Mouse (Mus musculus) MEL (cell line): ENCODE measurements around the gene Foxc2.

ENCODE experiments used
- CTCF ChIP-seq, 3 experiments: IDR thresholded peaks in 2 of 3; conservative IDR thresholded peaks in 1 of 3; 2 replicates each; pipeline ENCODE4 v1.5.1; 2011 to 2012; ENCODE audit warnings: low read length in 3 of 3, low read depth in 2 of 3, mild to moderate bottlenecking in 2 of 3, improper control_type of control experiment in 1 of 3, inconsistent platforms in 1 of 3, mixed read lengths in 1 of 3, moderate library complexity in 1 of 3; ENCODE audit not compliant: control insufficient read depth in 1 of 3, insufficient read depth in 1 of 3, poor library complexity in 1 of 3, severe bottlenecking in 1 of 3
- E2F4 ChIP-seq: IDR thresholded peaks from 2 replicates; pipeline ENCODE4 v1.6.1; 2011; ENCODE audit warnings: low read depth, low read length, improper control_type of control experiment, borderline replicate concordance
- EP300 ChIP-seq, 2 experiments: IDR thresholded peaks; 2 replicates each; pipeline ENCODE4 v1.6.1; 2011; ENCODE audit warnings: improper control_type of control experiment in 2 of 2, low read length in 2 of 2, low read depth in 1 of 2, mild to moderate bottlenecking in 1 of 2
- HCFC1 ChIP-seq: IDR thresholded peaks from 2 replicates; pipeline ENCODE4 v1.6.1; 2012; ENCODE audit warnings: low read depth, mild to moderate bottlenecking, inconsistent platforms, low read length, improper control_type of control experiment, moderate library complexity
- MAFK ChIP-seq: IDR thresholded peaks from 2 replicates; pipeline ENCODE4 v1.6.1; 2011; ENCODE audit warnings: low read depth, mild to moderate bottlenecking, low read length, improper control_type of control experiment, borderline replicate concordance
- MAZ ChIP-seq: IDR thresholded peaks from 2 replicates; pipeline ENCODE4 v1.6.1; 2012; ENCODE audit warnings: low read depth, mild to moderate bottlenecking, inconsistent platforms, low read length, improper control_type of control experiment
- MEF2A ChIP-seq: IDR thresholded peaks from 2 replicates; pipeline ENCODE4 v1.6.1; 2014; ENCODE audit warnings: low read depth, mild to moderate bottlenecking, inconsistent platforms, low read length, improper control_type of control experiment; ENCODE audit not compliant: poor library complexity, insufficient replicate concordance, severe bottlenecking; ENCODE audit errors: extremely low read depth
- MYB ChIP-seq: IDR thresholded peaks from 2 replicates; pipeline ENCODE4 v1.6.1; 2011; ENCODE audit warnings: mild to moderate bottlenecking, low read depth, low read length, improper control_type of control experiment
- MYC ChIP-seq: IDR thresholded peaks from 2 replicates; pipeline ENCODE4 v1.6.1; 2011; ENCODE audit warnings: low read depth, mild to moderate bottlenecking, low read length, improper control_type of control experiment, moderate library complexity
- POLR2A ChIP-seq, 2 experiments: IDR thresholded peaks; 2 replicates each; pipeline ENCODE4 v1.6.1; 2011 to 2012; ENCODE audit warnings: low read length in 2 of 2, mild to moderate bottlenecking in 2 of 2, control low read depth in 1 of 2, improper control_type of control experiment in 1 of 2, low read depth in 1 of 2, moderate library complexity in 1 of 2; ENCODE audit not compliant: control insufficient read depth in 1 of 2, insufficient read depth in 1 of 2, poor library complexity in 1 of 2
- SIN3A ChIP-seq: IDR thresholded peaks from 2 replicates; pipeline ENCODE4 v1.6.1; 2012; ENCODE audit warnings: low read length, improper control_type of control experiment, inconsistent platforms
- TAL1 ChIP-seq: IDR thresholded peaks from 2 replicates; pipeline ENCODE4 v1.6.1; 2012; ENCODE audit warnings: mild to moderate bottlenecking, inconsistent platforms, low read length, moderate library complexity, mixed read lengths
- USF1 ChIP-seq: IDR thresholded peaks from 2 replicates; pipeline ENCODE4 v1.6.1; 2014; ENCODE audit warnings: low read depth, mild to moderate bottlenecking, inconsistent platforms, low read length, improper control_type of control experiment, moderate library complexity
- ZNF384 ChIP-seq: IDR thresholded peaks from 2 replicates; pipeline ENCODE4 v1.6.1; 2012; ENCODE audit warnings: low read depth, mild to moderate bottlenecking, inconsistent platforms, low read length, improper control_type of control experiment

DNA sequence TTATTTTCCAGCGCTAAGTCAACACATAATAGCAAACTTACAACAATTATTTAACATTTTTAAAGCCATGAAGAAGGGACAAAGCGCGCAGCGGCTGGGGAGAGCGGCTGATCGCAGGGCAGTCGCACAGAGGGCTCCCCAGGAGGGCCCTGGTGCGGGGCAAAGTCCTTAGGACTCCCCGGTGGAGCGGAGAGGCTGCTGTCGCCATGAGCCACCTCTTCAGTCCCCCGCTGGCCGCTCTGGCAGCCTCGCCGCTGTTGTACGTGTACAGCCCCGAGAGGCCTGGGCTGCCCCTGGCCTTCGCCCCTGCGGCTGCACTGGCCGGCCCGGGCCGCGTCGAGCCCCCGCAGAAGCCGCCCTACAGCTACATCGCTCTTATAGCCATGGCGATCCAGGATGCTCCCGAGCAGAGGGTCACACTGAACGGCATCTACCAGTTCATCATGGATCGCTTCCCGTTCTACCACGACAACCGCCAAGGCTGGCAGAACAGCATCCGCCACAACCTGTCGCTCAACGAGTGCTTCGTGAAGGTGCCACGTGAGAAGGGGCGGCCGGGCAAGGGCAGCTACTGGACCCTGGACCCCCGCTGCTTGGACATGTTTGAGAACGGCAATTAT lies 11.9 kb downstream of the Foxc2 start, which contains the start of gene Foxl1:
- TF ChIP-seq MYC (no peak), MYB (no peak), EP300 (IDR thresholded peaks at IDR 0.05; ENCODE audit: low read depth in 1 of 2, low read length in 2 of 2) (no peak), POLR2A (IDR thresholded peaks at IDR 0.05; ENCODE audit: control insufficient read depth in 1 of 2, insufficient read depth in 1 of 2, low read depth in 1 of 2, low read length in 2 of 2, poor library complexity in 1 of 2) (no peak), CTCF (IDR thresholded peaks at IDR 0.05 in 2 of 3, conservative IDR thresholded peaks at IDR 0.05 in 1 of 3; ENCODE audit: control insufficient read depth in 1 of 3, insufficient read depth in 1 of 3, low read depth in 2 of 3, low read length in 3 of 3, poor library complexity in 1 of 3, severe bottlenecking in 1 of 3) (no peak), USF1 (no peak), MAZ (no peak), MAFK (no peak), ZNF384 (no peak), SIN3A (no peak), TAL1 (no peak), HCFC1 (no peak), E2F4 (no peak), MEF2A (no peak)
